Mouse (Mus musculus): ENCODE measurements around the gene Nacc1. TPM values are rescaled to one million over a fixed set of nuclear protein-coding genes. Genes with fewer than 3 reads are reported as not detected.

The Nacc1 gene
- total and polyA plus RNA-seq, 2 experiments from 2014 or later: 14.7 to 78.2 TPM

DNA sequence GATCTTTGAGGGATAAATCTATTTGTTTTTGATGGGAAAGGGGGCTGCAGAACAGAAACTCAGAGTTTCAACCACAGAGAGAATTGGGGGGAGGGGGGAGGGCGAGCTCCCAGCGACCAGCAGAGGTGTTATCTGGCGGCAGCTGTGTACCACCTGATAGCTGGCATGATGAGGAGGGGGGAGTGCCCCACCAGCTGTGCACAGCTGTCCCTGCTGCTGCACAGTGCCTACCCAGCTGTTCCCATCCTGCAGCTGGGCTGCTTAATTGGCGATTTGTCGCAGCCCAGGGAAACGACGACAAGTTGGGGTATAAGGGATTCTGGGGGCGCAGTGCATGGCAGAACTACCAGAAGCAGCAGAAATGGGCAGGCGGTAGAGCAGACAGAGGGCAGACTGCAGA, 37.0 kb upstream of the Nacc1 start:
- no peaks in the 10 kb centered on the region for H3K27me3 ChIP-seq (ENCODE audit: insufficient read depth, low read length)
- peaks cover 22% of the 10 kb centered on the region for H3K4me1 ChIP-seq (ENCODE audit: insufficient read depth)
- no peak overlapping the region for H3K4me3 ChIP-seq (ENCODE audit: low read depth, low read length)
- DNase-seq (peak; percentile 16), ATAC-seq (no peak)
- H3K9me3 ChIP-seq (ENCODE audit: low read length): no peaks in the 10 kb centered on the region
- TF ChIP-seq CTCF (IDR thresholded peaks at IDR 0.05; ENCODE audit: low read depth): no peak
- peaks cover 68% of the 10 kb centered on the region for H3K36me3 ChIP-seq (ENCODE audit: insufficient read depth)
- no peak overlapping the region for H3K4me2 ChIP-seq (ENCODE audit: low read depth)
- H3K27ac ChIP-seq (ENCODE audit: low read depth, low read length): peak overlapping the region; percentile 82
- H3K9ac ChIP-seq: peak overlapping the region; percentile 25; the same call in 1 of the 2 replicates
- 51% methylated on average over 9 of the region's 9 CpGs for WGBS

DNA sequence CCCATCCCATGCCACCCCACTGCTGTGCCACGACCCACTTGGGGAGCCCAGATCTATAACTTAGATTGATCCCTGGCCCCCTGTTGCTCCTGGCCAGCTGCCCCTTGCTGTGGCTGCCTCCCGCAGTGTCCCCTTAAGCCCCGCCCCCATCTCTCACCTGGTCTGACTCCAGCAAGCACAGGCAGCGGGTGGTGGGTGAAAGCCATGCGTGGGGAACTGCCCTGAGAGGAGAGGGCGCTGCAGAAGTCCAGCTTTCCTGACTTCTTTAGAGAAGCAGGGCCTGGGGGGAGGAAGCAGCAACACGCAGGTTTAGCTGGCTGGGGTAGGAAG, 35.9 kb upstream of the Nacc1 start:
- Histone ChIP-seq H3K4me1 (ENCODE audit: insufficient read depth) (peaks cover 18% of the 10 kb centered on the region), H3K9ac (peak overlapping the region; percentile 25; the same call in 1 of the 2 replicates), H3K27me3 (ENCODE audit: insufficient read depth, low read length) (no peaks in the 10 kb centered on the region), H3K27ac (ENCODE audit: low read depth, low read length) (peak overlapping the region; percentile 82), H3K4me2 (ENCODE audit: low read depth) (no peak overlapping the region), H3K9me3 (ENCODE audit: low read length) (no peaks in the 10 kb centered on the region), H3K4me3 (ENCODE audit: low read depth, low read length) (no peak overlapping the region), H3K36me3 (ENCODE audit: insufficient read depth) (peaks cover 75% of the 10 kb centered on the region)
- 19% methylated on average over 7 of the region's 7 CpGs for WGBS
- TF ChIP-seq CTCF (IDR thresholded peaks at IDR 0.05; ENCODE audit: low read depth): no peak
- ATAC-seq (no peak), DNase-seq (peak; percentile 10)

DNA sequence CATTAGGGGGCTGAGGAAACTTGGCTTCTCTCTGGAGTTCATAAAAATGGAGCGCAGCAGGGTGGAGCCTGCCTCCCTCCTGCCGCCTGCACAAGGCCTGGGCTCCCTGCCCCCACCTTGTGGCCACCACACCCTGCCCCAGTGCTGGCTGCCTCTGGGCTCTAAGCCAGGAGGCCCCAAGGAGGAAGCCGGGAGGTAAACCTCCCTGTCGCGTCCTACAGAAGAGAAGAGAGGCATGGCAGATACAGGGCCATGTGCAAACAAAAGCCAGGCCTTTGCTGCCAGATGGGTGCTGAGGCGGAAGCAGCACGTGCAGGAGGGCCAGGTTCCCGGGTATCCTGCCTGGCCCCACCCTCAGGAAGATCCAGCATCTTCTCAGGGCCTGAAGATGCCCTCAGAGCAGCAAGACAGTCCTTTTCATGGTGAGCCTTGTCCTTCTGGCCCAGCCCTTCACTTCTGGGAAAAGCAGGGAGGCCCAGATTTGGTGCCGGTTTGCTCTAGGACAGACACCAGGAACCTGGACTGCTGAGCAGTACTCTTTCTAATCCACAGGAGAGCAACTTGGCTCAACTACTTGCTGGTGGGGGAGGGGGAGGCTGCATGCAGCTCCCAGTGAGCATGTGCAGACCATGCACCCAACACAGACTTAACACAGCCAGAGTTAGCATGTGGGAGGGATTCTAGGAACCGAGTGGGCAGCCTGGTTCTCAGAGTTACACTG, 35.3 kb upstream of the Nacc1 start, which contains the start of gene G430095P16Rik:
Gene G430095P16Rik (plus strand): TSS at position 158 of the 721 bp plus-strand sequence.
- no peak within 1 kb of the TSS for H3K4me3 ChIP-seq (ENCODE audit: low read depth, low read length)
- no peaks in the 10 kb centered on the region for H3K9me3 ChIP-seq (ENCODE audit: low read length)
- H3K36me3 ChIP-seq (ENCODE audit: insufficient read depth): peaks cover 75% of the 10 kb centered on the region
- H3K9ac ChIP-seq: peak within 1 kb of the TSS; percentile 25; the same call in 1 of the 2 replicates
- H3K4me2 ChIP-seq (ENCODE audit: low read depth): no peak within 1 kb of the TSS
- DNase-seq (peak; percentile 72), ATAC-seq (peak; percentile 71)
- peak within 1 kb of the TSS; percentile 82 for H3K27ac ChIP-seq (ENCODE audit: low read depth, low read length)
- 10% methylated on average over 10 of the region's 10 CpGs for WGBS
- H3K4me1 ChIP-seq (ENCODE audit: insufficient read depth): peaks cover 18% of the 10 kb centered on the region
- H3K27me3 ChIP-seq (ENCODE audit: insufficient read depth, low read length): no peaks in the 10 kb centered on the region
- 0 out of 2 replicates have a peak, but pooled peaks have one; percentile 11 for TF ChIP-seq CTCF (IDR thresholded peaks at IDR 0.05; ENCODE audit: low read depth)

DNA sequence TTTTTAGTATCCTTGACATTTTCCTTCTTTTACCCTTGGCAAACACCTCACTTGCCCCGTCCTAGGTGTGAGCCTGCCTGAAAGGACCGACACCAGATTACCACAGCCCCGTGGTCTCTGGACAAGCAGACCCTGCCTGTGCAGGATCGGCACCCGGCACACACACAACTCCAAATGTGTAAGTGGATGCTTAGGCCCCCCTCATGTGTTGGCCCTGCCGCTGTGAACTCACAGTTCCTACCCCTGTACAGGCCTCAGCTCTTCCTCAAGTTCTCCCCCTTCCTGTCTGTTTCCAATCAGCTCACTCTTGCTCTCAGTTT, 34.8 kb upstream of the Nacc1 start:
- Histone ChIP-seq H3K4me2 (ENCODE audit: low read depth) (no peak overlapping the region), H3K4me1 (ENCODE audit: insufficient read depth) (peaks cover 18% of the 10 kb centered on the region), H3K9me3 (ENCODE audit: low read length) (no peaks in the 10 kb centered on the region), H3K4me3 (ENCODE audit: low read depth, low read length) (no peak overlapping the region), H3K36me3 (ENCODE audit: insufficient read depth) (peaks cover 78% of the 10 kb centered on the region), H3K9ac (0 out of 2 replicates have a peak overlapping the region, but pooled peaks have one; percentile 25), H3K27me3 (ENCODE audit: insufficient read depth, low read length) (no peaks in the 10 kb centered on the region), H3K27ac (ENCODE audit: low read depth, low read length) (peak overlapping the region; percentile 82)
- DNase-seq (no peak), ATAC-seq (no peak; the same call in 1 of the 2 replicates)
- TF ChIP-seq CTCF (IDR thresholded peaks at IDR 0.05; ENCODE audit: low read depth): no peak; the same call in 1 of the 2 replicates
- WGBS: 48% methylated on average over 6 of the region's 6 CpGs

DNA sequence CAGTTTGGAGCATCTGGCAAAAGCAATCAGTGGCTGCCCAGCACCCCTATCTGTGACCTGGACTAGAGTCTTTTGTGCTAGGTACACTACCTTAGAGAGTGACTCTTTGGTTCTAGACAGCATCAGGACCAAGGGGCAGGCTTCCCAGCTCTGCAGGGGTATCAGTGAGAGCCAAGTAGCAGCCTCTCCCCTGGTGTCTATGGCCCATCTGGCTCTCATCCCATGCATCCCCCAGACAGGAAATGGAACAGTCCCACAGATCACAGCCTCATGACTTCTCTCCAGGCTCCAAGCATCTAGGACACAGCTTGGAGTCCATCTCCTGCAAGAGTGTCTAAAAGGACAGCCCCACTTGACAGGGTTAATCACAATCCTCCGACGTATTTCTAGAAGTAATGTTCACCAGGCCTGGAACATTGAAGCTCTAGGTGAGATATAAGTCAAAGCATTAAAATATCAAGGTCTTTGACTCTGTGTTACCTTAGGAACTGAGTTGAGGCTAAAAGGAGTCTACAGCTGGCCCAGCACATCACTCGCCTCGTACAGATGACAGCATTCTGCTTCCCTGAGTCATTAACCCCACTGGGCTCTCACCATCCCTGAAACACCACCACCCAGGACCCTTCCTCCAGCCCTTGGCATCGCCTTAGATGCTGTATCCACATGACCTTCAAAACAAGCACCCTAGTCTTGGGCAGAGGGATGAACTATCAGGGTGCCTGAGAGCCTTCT, 31.5 kb upstream of the Nacc1 start:
- H3K9me3 ChIP-seq (ENCODE audit: low read length): no peaks in the 10 kb centered on the region
- ATAC-seq (no peak), DNase-seq (no peak)
- H3K4me1 ChIP-seq (ENCODE audit: insufficient read depth): peaks cover 15% of the 10 kb centered on the region
- TF ChIP-seq CTCF (IDR thresholded peaks at IDR 0.05; ENCODE audit: low read depth): no peak
- peaks cover 60% of the 10 kb centered on the region for H3K36me3 ChIP-seq (ENCODE audit: insufficient read depth)
- H3K9ac ChIP-seq: no peak overlapping the region
- no peaks in the 10 kb centered on the region for H3K27me3 ChIP-seq (ENCODE audit: insufficient read depth, low read length)
- no peak overlapping the region for H3K4me3 ChIP-seq (ENCODE audit: low read depth, low read length)
- WGBS: 78% methylated on average over 5 of the region's 5 CpGs
- no peak overlapping the region for H3K27ac ChIP-seq (ENCODE audit: low read depth, low read length)
- no peak overlapping the region for H3K4me2 ChIP-seq (ENCODE audit: low read depth)

DNA sequence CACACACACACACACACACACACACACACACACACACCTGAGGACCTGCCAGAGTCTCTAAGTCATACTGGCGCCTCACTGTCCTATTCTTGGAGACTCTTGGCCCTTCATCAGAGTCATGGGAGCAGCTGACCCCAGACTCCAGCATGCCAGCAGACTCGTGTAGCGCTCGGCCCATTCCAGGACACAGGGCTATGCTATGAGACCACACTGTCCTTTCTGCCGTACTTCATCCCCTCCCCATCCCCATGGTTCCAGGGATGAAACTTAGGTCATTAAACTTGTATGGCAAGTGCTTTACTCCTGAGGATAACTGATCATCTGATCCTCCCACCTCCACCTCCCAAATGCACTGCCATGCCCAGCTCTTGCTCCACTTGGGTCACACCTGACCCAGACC, 30.8 kb upstream of the Nacc1 start:
- no peak for TF ChIP-seq CTCF (IDR thresholded peaks at IDR 0.05; ENCODE audit: low read depth)
- 91% methylated on average over 5 of the region's 5 CpGs for WGBS
- no peaks in the 10 kb centered on the region for H3K27me3 ChIP-seq (ENCODE audit: insufficient read depth, low read length)
- H3K4me3 ChIP-seq (ENCODE audit: low read depth, low read length): no peak overlapping the region
- no peak overlapping the region for H3K9ac ChIP-seq
- H3K9me3 ChIP-seq (ENCODE audit: low read length): no peaks in the 10 kb centered on the region
- no peak overlapping the region for H3K27ac ChIP-seq (ENCODE audit: low read depth, low read length)
- ATAC-seq (no peak), DNase-seq (no peak)
- peaks cover 60% of the 10 kb centered on the region for H3K36me3 ChIP-seq (ENCODE audit: insufficient read depth)
- H3K4me2 ChIP-seq (ENCODE audit: low read depth): no peak overlapping the region
- peaks cover 13% of the 10 kb centered on the region for H3K4me1 ChIP-seq (ENCODE audit: insufficient read depth)

DNA sequence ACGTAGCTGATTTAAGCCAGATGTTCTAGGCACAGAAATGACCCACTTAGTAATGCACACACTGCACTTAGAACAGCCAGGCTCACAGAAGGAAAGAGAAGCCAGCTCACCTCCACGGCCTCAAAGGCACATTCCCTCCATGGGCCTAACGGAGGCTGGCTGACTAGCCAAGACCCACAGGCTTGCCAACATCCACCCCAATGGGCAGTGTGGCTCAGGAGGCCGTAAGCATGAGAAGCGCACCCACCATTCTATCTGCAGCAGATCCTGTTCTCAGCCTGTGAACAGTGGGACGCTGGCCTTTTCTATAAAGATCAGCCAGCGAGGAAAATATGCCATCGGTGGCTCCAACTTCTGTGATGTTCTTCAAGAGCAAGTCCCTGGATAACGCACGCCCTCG, 29.1 kb upstream of the Nacc1 start:
- TF ChIP-seq CTCF (IDR thresholded peaks at IDR 0.05; ENCODE audit: low read depth): no peak
- ATAC-seq: no peak
- H3K4me3 ChIP-seq (ENCODE audit: low read depth, low read length): no peak overlapping the region
- H3K9ac ChIP-seq: no peak overlapping the region
- no peaks in the 10 kb centered on the region for H3K9me3 ChIP-seq (ENCODE audit: low read length)
- H3K27ac ChIP-seq (ENCODE audit: low read depth, low read length): peak overlapping the region; percentile 57
- DNase-seq: no peak
- peaks cover 56% of the 10 kb centered on the region for H3K36me3 ChIP-seq (ENCODE audit: insufficient read depth)
- WGBS: 62% methylated on average over 11 of the region's 11 CpGs
- peaks cover 5% of the 10 kb centered on the region for H3K4me1 ChIP-seq (ENCODE audit: insufficient read depth)
- no peaks in the 10 kb centered on the region for H3K27me3 ChIP-seq (ENCODE audit: insufficient read depth, low read length)
- H3K4me2 ChIP-seq (ENCODE audit: low read depth): no peak overlapping the region

All from forebrain, postnatal 0 days (tissue).